Mouse (Mus musculus) olfactory bulb, adult 2 months (tissue): ENCODE data around the gene Kcnj9. TPM values are rescaled to one million over a fixed set of nuclear protein-coding genes. Genes with fewer than 3 reads are reported as not detected.
A peak's percentile ranks its signal among the peaks of the same experiment; 100 is the strongest.

Experiments used
- H3K27ac ChIP-seq: fragments of 200-500 bp; 2 replicates; pipeline ENCODE4 v1.5.1; 2012; ENCODE audit warnings: low read depth, low read length; ENCODE audit not compliant: insufficient read depth
- H3K4me1 ChIP-seq: fragments of 200-500 bp; 2 replicates; pipeline ENCODE4 v1.6.1; 2012; ENCODE audit warnings: low read length; ENCODE audit not compliant: control insufficient read depth, insufficient read depth
- H3K4me3 ChIP-seq: fragments of 200-500 bp; 2 replicates; pipeline ENCODE4 v1.5.1; 2012; ENCODE audit warnings: mild to moderate bottlenecking, low read depth, low read length, moderate library complexity; ENCODE audit not compliant: insufficient read depth
- CTCF ChIP-seq: fragments of 200-500 bp; IDR thresholded peaks from 2 replicates; pipeline ENCODE4 v1.5.1; 2012; ENCODE audit warnings: low read depth, mild to moderate bottlenecking, low read length, moderate library complexity; ENCODE audit not compliant: insufficient read depth
- POLR2A ChIP-seq: fragments of 200-500 bp; IDR thresholded peaks from 2 replicates; pipeline ENCODE4 v1.6.1; 2012; ENCODE audit warnings: mild to moderate bottlenecking, low read depth, low read length, moderate library complexity; ENCODE audit not compliant: insufficient read depth
- WGBS: fragments of 180-500 bp; shearing (Covaris S2); methylation state at CpG from one replicate; pipeline ENCODE4 v1.1.7; 2018; 5-methylcytosine and 5-hydroxymethylcytosine counted together
- polyA plus RNA-seq: library from polyadenylated mRNA; stranded (reverse); fragments of >200 nt; gene quantifications from 2 replicates; pipeline ENCODE4 v1.2.4, GENCODE M21; 2012; ENCODE audit warnings: low replicate concordance; ENCODE audit not compliant: missing spikeins, insufficient read depth, insufficient read length

Gene Kcnj9
- polyA plus RNA-seq, 1 experiment: not detected

DNA sequence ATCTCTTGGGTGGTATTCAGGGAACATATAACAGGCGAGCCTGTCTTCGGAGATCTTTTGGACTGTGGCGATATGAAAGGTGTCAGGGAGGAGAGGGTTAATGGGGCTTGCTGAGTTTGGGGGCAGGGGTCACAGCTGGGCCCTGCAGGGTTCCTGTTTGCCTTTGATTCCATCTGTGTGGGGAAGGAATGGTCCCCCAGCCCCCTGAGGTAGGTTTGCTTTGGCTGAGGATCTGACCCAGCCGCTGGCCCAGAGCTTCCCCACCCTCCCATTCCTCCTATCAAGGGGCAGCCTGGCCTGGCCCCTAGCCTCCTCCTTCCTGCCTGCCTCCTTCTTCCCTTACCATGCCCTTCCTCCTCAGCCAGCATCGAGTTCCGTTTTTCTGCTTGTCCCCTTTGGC, 26.3 kb downstream of the Kcnj9 start:
- Histone ChIP-seq H3K27ac (no peak overlapping the region), H3K4me3 (no peak overlapping the region), H3K4me1 (peaks cover 35% of the 10 kb centered on the region)
- TF ChIP-seq POLR2A: no peak
- no peak for TF ChIP-seq CTCF
- WGBS: 51% methylated on average over 6 of the region's 6 CpGs

DNA sequence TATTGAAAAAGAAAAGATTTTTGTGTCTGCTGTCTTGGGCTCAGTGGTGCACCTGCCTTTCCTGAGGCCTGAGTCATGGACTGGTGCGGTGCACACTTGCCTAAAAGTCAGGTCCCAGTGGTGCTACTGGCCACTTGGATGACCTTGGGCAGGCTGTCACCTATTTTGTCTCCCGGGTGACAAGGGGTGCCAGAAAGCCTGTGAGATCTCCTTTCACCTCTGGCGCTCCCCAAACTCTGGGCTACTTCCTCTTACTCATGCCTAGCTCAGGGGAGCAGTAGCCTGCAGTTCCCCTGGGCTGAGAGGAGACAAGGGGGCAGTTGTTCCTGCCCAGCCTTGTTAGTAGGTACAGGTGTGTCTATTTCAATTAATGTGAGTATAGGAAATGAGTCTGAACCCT, 26.8 kb downstream of the Kcnj9 start:
- no peak overlapping the region for H3K27ac ChIP-seq
- H3K4me1 ChIP-seq: peaks cover 39% of the 10 kb centered on the region
- TF ChIP-seq POLR2A: no peak
- no peak for TF ChIP-seq CTCF
- no peak overlapping the region for H3K4me3 ChIP-seq
- WGBS: 75% methylated on average over 3 of the region's 3 CpGs

DNA sequence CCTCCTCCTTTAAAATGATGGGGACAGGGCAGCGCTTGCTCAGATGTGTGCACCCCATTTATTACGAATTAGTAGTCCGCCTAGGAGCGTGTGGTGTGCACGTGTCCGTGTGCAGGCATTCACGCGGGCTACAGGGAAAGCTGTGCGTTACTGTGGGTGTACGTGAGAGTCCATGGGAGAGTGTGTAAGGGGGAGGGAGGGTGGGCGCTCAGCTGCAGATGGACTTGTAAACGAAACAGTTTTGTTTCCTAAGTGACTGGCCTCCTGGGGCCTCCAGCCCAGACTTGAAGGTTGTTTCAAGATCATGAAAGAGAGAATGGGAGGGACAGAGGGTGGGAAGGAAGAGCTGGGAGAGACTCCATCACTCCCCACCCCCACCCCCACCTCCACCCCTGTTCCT, 27.9 kb downstream of the Kcnj9 start:
- peak overlapping the region; percentile 78 for H3K27ac ChIP-seq
- peaks cover 41% of the 10 kb centered on the region for H3K4me1 ChIP-seq
- no peak overlapping the region for H3K4me3 ChIP-seq
- 45% methylated on average over 12 of the region's 12 CpGs for WGBS
- no peak for TF ChIP-seq CTCF
- TF ChIP-seq POLR2A: no peak

DNA sequence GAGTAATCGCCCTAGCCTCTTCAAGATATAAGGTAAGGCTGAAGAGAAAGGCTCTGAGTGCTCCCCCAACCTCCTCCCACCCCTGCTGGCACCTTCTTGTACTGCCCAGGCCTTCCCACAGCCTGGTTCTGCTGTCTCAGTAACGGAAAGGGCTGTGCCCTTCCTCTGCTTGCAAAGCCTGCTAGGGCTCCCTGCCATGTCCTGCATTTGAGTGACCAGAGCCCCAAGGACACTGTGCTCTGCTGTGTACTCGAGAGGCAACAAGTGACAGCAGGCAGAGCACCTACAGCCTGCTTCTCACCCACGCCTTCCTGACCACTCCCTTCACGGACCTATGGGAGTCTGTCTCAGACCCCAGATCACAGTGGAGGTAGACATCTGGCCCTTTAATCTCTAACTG, 28.9 kb downstream of the Kcnj9 start:
- WGBS: 71% methylated on average over 5 of the region's 5 CpGs
- Histone ChIP-seq H3K27ac (peak overlapping the region; percentile 78), H3K4me1 (peaks cover 47% of the 10 kb centered on the region), H3K4me3 (no peak overlapping the region)
- TF ChIP-seq CTCF (no peak), POLR2A (no peak)

DNA sequence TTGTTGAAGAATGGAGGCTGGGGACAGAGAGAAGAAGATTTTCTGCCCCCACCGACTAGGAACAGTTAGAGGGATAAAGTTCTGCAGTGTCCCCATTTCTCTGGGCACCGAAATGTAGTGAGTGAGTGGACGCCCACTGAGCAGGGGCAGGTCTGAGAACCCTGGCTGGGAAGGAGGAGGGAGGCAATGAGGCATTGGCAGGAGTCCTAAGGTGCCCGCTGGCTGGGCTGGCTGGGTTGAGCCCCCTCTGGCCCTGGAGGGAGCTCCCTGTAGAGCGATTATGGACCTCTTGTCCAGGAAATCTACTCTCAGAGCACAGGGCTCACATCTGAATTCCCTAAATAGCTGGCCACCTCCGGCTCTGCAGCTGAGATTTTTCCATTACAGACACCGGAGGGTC, 29.6 kb downstream of the Kcnj9 start:
- H3K4me3 ChIP-seq: no peak overlapping the region
- 51% methylated on average over 7 of the region's 7 CpGs for WGBS
- peaks cover 44% of the 10 kb centered on the region for H3K4me1 ChIP-seq
- TF ChIP-seq CTCF (no peak), POLR2A (no peak)
- peak overlapping the region; percentile 78; the same call in 1 of the 2 replicates for H3K27ac ChIP-seq

DNA sequence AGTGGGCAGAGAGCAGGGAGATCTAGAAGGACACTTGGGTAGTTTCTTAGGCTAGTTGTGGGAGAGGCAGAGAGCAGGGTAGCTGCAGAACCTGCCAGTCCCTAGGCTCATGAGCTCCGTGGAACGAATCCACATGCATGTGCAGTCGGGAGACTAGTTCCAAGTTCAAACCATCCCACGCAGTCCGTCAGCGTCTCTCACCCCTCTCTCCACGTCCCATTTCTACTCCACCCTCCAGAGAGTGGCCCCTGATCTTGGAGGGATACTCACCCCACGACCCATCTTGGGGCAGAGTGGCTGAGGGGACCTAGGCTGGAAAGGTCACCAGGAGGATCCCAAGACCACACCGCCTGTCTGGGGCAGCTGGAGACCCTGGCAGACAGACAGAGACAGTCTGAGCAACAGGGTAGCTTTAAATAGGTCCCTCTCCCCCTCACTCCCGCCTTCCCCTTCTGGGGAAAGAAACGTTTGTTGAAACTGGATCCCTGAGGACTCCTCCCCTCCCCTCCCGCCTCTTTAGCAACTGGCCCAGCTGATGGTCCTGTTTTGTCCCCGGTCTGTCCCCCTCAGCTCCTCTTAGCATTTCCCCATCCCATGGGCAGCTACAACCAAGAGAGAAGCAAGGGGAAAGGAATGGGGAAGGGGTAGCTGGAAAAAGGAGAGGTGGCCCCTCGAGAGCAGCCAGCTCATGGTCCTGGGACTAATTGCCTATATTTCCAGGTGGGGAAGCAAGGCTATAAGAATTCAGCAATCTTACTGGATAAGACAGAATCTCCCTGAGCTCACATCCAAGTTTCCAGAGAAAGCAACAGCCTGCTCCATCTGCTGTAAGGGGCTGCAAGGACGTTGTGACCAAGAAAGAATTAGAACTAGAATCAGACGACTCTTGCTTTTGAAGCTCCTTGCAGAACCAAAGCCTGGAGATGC, 31.2 kb downstream of the Kcnj9 start, which contains the start of gene Atp1a2:
Gene Atp1a2 (minus strand): TSS at position 454 of the 927 bp plus-strand sequence.
- H3K4me3 ChIP-seq: peak within 1 kb of the TSS; percentile 46
- H3K4me1 ChIP-seq: peaks cover 57% of the 10 kb centered on the region
- H3K27ac ChIP-seq: peak within 1 kb of the TSS; percentile 81
- TF ChIP-seq CTCF: no peak
- peak; percentile 54; the same call in 1 of the 2 replicates for TF ChIP-seq POLR2A
- 18% methylated on average over 16 of the region's 16 CpGs for WGBS

DNA sequence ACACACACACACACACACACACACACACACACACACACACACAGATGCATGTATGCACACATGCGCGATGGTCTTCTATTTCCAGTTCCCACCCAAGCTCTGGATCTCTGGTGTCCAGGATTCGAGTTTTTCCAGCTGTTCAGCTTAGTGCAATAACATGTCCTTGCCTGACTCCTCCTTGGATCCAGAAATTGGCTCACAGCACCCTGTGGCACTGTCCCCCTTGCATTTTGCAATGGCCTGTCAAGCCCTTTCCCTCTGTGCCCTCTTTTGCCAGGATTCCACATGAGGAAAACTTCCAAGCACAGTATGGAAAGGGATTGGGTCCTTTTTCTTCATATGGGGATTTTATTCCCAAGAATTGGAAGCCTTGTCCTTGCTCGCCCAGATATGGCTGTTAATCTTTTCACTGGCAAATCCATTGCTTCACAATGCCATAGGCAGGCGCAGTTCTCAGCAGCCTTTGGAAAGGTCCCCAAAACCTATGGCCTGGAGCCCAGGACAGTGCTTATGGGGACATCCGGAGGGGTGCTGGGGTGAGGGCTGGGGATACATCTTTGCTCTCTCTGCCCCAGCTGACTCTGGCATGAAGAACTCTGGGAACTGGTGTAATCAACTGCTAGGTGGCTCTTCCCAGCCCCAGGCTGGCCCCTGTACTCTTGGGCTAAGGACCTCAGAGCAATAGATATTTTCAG, 32.2 kb downstream of the Kcnj9 start:
- Histone ChIP-seq H3K27ac (peak overlapping the region; percentile 81), H3K4me3 (peak overlapping the region; percentile 46), H3K4me1 (peaks cover 56% of the 10 kb centered on the region)
- TF ChIP-seq CTCF (no peak), POLR2A (no peak)
- WGBS: 59% methylated on average over 6 of the region's 6 CpGs

DNA sequence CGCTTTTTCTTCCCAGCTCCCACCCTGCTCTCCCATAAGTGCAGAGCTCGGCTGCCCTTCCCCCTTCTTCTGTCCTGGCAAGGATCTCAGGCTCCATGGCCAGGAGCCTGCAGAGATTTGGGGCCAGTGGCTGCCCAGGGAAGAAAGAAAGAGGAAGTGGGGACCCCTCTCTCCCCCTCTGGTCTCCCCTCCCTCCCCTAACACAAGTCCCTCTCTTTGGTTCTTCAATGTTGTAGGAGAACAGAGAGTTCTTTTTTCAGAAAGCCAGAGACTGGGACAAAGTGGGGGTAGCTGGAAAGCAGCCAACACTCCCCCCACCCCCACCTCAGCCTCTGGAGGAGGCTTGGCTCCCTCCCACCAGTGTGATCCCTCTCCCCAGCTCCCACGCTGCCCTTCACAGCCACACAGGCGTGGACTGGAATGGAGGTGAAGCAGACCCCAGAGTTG, 33.3 kb downstream of the Kcnj9 start:
- peak overlapping the region; percentile 46 for H3K4me3 ChIP-seq
- WGBS: 54% methylated on average over 4 of the region's 4 CpGs
- peaks cover 51% of the 10 kb centered on the region for H3K4me1 ChIP-seq
- H3K27ac ChIP-seq: peak overlapping the region; percentile 81; the same call in 1 of the 2 replicates
- TF ChIP-seq CTCF: no peak
- no peak for TF ChIP-seq POLR2A

DNA sequence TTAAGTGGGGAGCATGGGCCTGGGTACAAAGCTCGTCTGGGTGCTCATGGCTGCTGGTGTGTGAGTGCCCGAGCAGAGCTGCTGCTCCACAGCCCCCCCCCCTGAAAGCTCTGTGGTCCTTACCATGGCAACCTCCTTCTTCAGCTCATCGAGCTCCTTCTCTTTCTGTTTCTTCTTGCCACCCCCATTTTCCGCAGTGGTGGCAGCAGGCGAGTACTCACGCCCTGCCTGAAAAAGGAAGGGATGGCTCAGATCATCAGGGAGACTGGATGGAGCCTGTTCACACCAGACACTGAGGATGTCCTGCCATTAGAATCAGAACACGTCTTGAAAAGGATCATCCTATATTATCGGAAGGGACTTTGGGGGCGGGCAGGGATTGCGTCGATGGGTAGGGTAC, 35.7 kb downstream of the Kcnj9 start:
- Histone ChIP-seq H3K4me1 (peaks cover 36% of the 10 kb centered on the region), H3K4me3 (no peak overlapping the region), H3K27ac (peak overlapping the region; percentile 62)
- 48% methylated on average over 11 of the region's 11 CpGs for WGBS
- TF ChIP-seq POLR2A (no peak), CTCF (no peak)
